Mouse (Mus musculus) myocyte (in vitro differentiated cells): ENCODE results near the gene Lhfpl3.

ENCODE experiments used
- MAX ChIP-seq: IDR thresholded peaks from one replicate; pipeline ENCODE4 v1.6.1; 2011; ENCODE audit warnings: low read depth, mild to moderate bottlenecking, control low read depth
- MYOD1 ChIP-seq, 3 experiments: IDR thresholded peaks; one replicate each; pipeline ENCODE4 v1.6.1; 2011; ENCODE audit warnings: control low read depth in 2 of 3, low read depth in 2 of 3, mild to moderate bottlenecking in 2 of 3, moderate library complexity in 1 of 3; ENCODE audit not compliant: insufficient read length in 2 of 3, control insufficient read depth in 1 of 3
- MYOG ChIP-seq, 3 experiments: IDR thresholded peaks; one replicate each; pipeline ENCODE4 v1.6.1; 2011; ENCODE audit warnings: control low read depth in 2 of 3, low read depth in 2 of 3, mild to moderate bottlenecking in 2 of 3; ENCODE audit not compliant: insufficient read length in 2 of 3, control insufficient read depth in 1 of 3, insufficient read depth in 1 of 3
- POLR2A ChIP-seq: IDR thresholded peaks from one replicate; pipeline ENCODE4 v1.6.1; 2011; ENCODE audit warnings: low read depth, mild to moderate bottlenecking, control low read depth, moderate library complexity; ENCODE audit not compliant: insufficient read length
- POLR2AphosphoS2 ChIP-seq: IDR thresholded peaks from one replicate; pipeline ENCODE4 v1.6.1; 2011; ENCODE audit warnings: low read depth, control low read depth; ENCODE audit not compliant: insufficient read length
- REST ChIP-seq: IDR thresholded peaks from one replicate; pipeline ENCODE4 v1.6.1; 2011; ENCODE audit warnings: mild to moderate bottlenecking, control low read depth, moderate library complexity; ENCODE audit not compliant: insufficient read depth, insufficient read length
- USF1 ChIP-seq: IDR thresholded peaks from one replicate; pipeline ENCODE4 v1.6.1; 2011; ENCODE audit warnings: low read depth, mild to moderate bottlenecking, control low read depth, moderate library complexity

DNA sequence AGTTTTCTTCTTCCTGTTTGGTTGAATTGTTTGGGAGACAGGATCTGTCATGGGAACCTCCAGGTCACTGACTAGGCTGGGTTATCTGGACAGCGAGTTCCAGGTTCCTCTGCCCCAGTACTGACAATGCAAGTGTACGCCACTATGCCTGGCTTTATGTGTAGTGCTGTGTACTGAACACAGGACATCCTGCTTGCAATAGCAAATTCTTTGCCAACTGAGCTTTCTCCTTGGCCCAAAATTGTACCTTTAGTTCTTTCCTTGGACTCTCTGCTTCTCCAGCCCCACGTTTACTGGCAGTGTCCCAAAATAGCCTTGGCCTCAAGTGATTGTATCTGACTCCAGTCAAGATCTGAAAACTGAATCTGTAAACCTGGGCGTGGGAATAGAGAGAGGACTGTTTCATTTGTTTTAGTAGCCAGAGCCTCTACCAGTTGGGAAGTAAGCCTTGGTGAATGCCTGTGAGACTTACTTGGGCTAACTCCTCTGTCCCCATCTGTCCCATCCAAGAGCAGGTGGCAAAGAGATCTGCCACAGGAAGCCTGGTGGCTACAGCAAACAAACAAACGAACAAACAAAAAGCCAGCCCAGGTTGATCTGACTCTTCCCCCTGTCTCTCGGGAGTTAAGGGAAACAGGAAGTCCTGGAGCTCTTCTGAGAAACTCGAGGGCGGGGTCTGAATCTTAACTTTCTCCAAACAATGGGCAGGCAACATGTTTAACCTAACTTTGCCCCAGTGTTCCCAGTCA is 269.9 kb downstream of the Lhfpl3 start:
- TF ChIP-seq MYOD1 (IDR thresholded peaks at IDR 0.05; ENCODE audit: control insufficient read depth in 1 of 3, insufficient read length in 2 of 3, low read depth in 2 of 3) (no peak), MYOG (IDR thresholded peaks at IDR 0.05; ENCODE audit: control insufficient read depth in 1 of 3, insufficient read depth in 1 of 3, insufficient read length in 2 of 3, low read depth in 2 of 3) (no peak), POLR2A (no peak), MAX (no peak), POLR2AphosphoS2 (no peak), USF1 (no peak), REST (no peak)
